Mouse (Mus musculus) T-helper 1 cell (primary cell): ENCODE results near the gene Ostc.

Experiments used
- in situ Hi-C: fragments of 300-600 bp; cut with MboI, MseI; formaldehyde crosslinking; loops from one replicate; pipeline ENCODE4 v1.15.1; 2025; ENCODE audit warnings: high pct_unique_total_duplicates

Gene Ostc

DNA sequence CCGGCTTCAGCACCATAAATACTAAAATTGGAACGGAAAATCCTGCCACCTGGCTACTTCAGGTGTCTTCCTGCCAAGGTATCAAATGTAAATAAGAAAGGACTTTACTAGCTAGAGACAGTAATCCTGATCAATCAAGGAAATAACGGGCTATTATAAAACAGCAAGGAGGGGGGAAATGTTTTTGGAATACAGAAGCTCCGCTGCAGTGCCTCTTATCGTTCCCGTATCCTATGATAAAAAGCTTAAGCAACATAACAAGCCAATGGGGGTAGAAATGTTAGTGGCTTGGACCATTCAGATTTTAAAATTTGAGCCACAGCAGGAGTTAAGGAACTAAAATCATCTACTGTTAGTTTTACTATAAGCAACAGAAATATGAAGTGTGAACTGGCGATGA is 859 bp upstream of the Ostc start:
- in situ Hi-C loops, result loop anchor here (10.0 kb wide), 1 partner anchor 515 kb away; no protein-coding TSS in a partner anchor

DNA sequence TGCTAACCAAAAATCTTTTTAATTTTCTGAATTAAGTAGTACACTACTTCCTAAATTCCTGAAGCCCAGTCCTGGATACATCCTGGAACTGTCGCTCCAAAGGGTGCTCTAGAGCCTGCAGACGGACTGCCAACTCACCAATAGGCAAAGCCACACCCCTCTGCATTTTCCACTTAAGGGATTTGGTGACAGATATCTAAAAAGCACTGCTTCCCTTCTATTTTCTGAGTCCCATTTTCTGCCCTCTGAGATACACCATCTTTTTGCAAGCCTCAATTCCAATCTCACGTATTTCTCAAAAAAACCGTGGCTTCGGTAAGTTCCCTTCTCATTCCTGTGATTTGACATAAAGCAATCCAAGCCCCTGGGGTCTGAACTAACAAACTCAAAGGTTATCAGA is 715 bp downstream of the Ostc start:
- in situ Hi-C loops, result no loop called here

DNA sequence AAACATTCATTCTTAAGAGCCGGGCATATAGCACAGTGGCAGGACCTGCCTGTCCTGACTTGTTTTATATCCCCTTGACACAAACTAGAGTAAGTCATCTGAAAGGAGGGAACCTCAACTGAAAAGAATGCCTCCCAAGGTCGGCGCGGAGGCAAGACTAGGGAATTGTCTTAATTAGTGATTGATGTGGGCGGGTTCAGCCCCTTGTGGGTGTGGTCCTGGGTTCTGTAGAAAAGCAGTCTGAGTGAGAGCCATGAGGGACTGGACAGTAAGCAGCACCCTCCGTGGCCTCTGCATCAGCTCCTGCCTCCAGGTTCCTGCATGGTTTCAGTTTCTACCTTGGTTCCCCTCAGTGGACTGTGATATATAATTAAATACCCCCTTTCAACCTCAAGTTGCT is 7.0 kb downstream of the Ostc start:
- in situ Hi-C loops, result no loop called here

- in situ Hi-C loops, result loop anchor here (10.0 kb wide), 1 partner anchor 783 kb away; no protein-coding TSS in a partner anchor
Observed at GRCm38 (mm10) chr3:130697622-130698021, 11.6 kb downstream of the Ostc start.

- in situ Hi-C loops, result loop anchor here (5.0 to 10.0 kb wide), 2 partner anchors 597 to 780 kb away; no protein-coding TSS in a partner anchor
Observed at GRCm38 (mm10) chr3:130694705-130695104, 14.5 kb downstream of the Ostc start.

- in situ Hi-C loops, result loop anchor here (5.0 to 10.0 kb wide), 2 partner anchors 597 to 779 kb away; no protein-coding TSS in a partner anchor
Observed at GRCm38 (mm10) chr3:130694041-130694593, 15.1 kb downstream of the Ostc start.

DNA sequence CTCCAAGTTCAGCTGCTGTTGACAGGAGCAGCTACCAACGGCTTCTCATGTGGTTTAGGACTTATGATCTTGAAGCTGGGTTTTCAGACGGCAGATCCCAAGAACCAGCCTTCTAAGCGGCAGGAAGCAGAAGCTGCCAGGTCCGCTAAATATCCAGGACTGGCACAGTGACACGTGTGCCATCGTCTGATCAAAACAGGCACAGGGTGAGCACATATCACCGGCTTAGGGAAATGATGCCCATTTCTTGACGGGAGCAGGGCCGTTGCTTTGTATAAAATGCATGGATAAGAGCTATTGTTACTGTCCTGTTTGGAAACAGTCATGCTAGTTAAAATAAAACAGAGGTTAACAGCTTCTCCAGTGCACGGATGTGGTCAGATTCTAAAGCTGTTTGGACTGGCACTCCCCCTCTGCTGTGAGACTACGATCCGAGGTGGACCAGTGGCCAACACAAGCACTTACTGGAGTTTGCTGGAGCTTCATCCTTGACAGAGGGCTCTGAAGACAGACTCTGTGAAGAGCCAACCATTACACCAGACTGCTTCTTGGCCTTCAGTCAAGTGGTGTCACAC is 17.6 kb downstream of the Ostc start:
- in situ Hi-C loops, result loop anchor here (5.0 to 10.0 kb wide), 2 partner anchors 594 to 777 kb away; no protein-coding TSS in a partner anchor

- in situ Hi-C loops, result loop anchor here (5.0 to 10.0 kb wide), 2 partner anchors 594 to 776 kb away; no protein-coding TSS in a partner anchor
Observed at GRCm38 (mm10) chr3:130690834-130691595, 18.2 kb downstream of the Ostc start.

DNA sequence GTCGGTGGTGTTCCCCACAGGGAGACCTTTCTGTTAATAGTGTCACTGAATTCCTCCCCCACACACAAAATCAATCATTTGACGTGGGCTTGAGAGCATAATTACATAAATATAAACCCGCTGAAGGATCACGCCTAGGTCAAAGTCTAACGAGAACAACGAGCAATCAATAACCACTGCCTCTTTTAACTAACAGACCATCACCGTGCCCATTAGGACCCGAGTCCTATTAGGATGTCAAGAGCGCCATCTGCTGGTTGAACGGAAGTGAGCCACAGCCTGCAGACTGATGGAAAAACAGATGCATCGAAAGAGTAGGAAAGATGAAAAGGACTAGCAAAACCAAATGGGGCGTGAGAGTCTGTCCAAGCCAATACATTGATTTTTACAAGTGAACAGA is 19.6 kb downstream of the Ostc start:
- in situ Hi-C loops, result loop anchor here (5.0 to 10.0 kb wide), 3 partner anchors 592 to 775 kb away; no protein-coding TSS in a partner anchor

GRCm38 (mm10) chr3:130687051-130687450 is 22.2 kb downstream of the Ostc start:
- in situ Hi-C loops, result loop anchor here (10.0 kb wide), 1 partner anchor 778 kb away; no protein-coding TSS in a partner anchor

GRCm38 (mm10) chr3:130685014-130685366 is 24.3 kb downstream of the Ostc start:
- in situ Hi-C loops, result loop anchor here (10.0 kb wide), 1 partner anchor 780 kb away; no protein-coding TSS in a partner anchor

GRCm38 (mm10) chr3:130684276-130685013 is 24.8 kb downstream of the Ostc start:
- in situ Hi-C loops, result loop anchor here (10.0 kb wide), 1 partner anchor 780 kb away; no protein-coding TSS in a partner anchor

- in situ Hi-C loops, result loop anchor here (10.0 kb wide), 1 partner anchor 781 kb away; no protein-coding TSS in a partner anchor
Observed at GRCm38 (mm10) chr3:130683836-130684235, 25.4 kb downstream of the Ostc start.

DNA sequence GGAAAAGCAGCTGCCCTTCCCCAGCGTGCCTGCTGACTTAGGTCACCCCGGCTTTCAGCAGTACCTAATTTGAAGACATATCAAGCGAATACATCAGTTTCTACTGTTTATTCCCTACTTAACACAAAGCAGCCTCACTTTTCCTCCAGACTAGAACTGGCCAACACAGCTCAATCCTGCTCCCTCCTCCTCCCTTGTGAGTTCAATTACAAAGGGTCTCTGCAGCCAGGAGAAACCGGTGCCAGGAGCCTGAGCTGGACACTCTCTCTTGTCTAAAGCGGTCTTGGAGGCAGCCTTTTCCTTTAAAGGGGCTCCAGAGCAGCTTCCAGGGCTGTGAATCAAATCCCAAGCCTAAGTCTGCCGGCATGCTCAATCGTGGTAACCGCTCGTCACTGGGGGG is 27.1 kb downstream of the Ostc start:
- in situ Hi-C loops, result loop anchor here (10.0 kb wide), 1 partner anchor 783 kb away; no protein-coding TSS in a partner anchor

- in situ Hi-C loops, result loop anchor here (10.0 kb wide), 1 partner anchor 784 kb away; no protein-coding TSS in a partner anchor
Observed at GRCm38 (mm10) chr3:130681226-130681625, 28.0 kb downstream of the Ostc start.

- in situ Hi-C loops, result no loop called here
Observed at GRCm38 (mm10) chr3:130677671-130678460, 31.4 kb downstream of the Ostc start.

DNA sequence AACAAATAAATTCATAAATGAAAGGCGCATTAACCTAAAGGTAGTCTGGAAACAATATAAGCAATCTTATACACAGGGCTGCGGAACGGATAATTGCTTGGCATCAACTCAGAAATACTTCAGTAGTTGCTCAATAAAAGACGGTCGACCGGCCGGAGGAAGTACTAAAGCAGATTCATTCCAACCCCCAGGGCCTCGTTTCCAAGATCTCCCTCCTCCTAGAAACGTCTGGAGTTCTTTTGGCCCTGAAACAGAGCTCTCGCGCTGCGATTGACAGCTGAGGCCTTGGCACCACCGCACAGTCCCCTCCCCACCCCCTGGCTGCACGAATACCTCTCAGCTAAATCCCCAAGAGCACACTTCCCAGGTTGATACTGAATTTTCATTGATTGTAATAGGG is 38.0 kb downstream of the Ostc start:
- in situ Hi-C loops, result no loop called here

- in situ Hi-C loops, result no loop called here
Observed at GRCm38 (mm10) chr3:130662496-130662895, 46.7 kb downstream of the Ostc start.

GRCm38 (mm10) chr3:130660619-130661018 is 48.6 kb downstream of the Ostc start:
- in situ Hi-C loops, result no loop called here

GRCm38 (mm10) chr3:130649569-130649968 is 59.7 kb downstream of the Ostc start:
- in situ Hi-C loops, result no loop called here
